Mouse (Mus musculus) E14TG2a.4 (cell line): ENCODE results near the gene Aspscr1.

Source experiments
- H3K27me3 ChIP-seq: 2 replicates; pipeline ENCODE4 v1.6.1; 2014; ENCODE audit warnings: low read length, control low read depth; ENCODE audit not compliant: insufficient read depth
- H3K36me3 ChIP-seq: 2 replicates; pipeline ENCODE4 v1.6.1; 2014; ENCODE audit warnings: low read length, control low read depth; ENCODE audit not compliant: insufficient read depth
- H3K4me1 ChIP-seq: replicated peaks from 2 replicates; pipeline ENCODE4 v1.6.1; 2014; ENCODE audit warnings: low read depth, low read length, control low read depth
- H3K4me3 ChIP-seq: replicated peaks from 2 replicates; pipeline ENCODE4 v1.5.1; 2014; ENCODE audit warnings: mild to moderate bottlenecking, low read length
- H3K9me3 ChIP-seq: 2 replicates; pipeline ENCODE4 v1.6.1; 2014; ENCODE audit warnings: low read length, control low read depth
- CTCF ChIP-seq: conservative IDR thresholded peaks from 2 replicates; pipeline ENCODE4 v1.5.1; 2014; ENCODE audit warnings: low read length
- NANOG ChIP-seq: IDR thresholded peaks from 2 replicates; pipeline ENCODE4 v1.6.1; 2014; ENCODE audit warnings: borderline replicate concordance, low read length, mixed read lengths
- POU5F1 ChIP-seq: IDR thresholded peaks from 2 replicates; pipeline ENCODE4 v1.6.1; 2014; ENCODE audit warnings: low read length, borderline replicate concordance

Aspscr1 gene

GRCm38 (mm10) chr11:120703696-120704454, 31.1 kb downstream of the Aspscr1 start:
- peaks cover 83% of the 10 kb centered on the region for H3K4me1 ChIP-seq
- H3K9me3 ChIP-seq: no peaks in the 10 kb centered on the region
- H3K27me3 ChIP-seq: no peaks in the 10 kb centered on the region
- H3K4me3 ChIP-seq: peak overlapping the region; percentile 55
- peaks cover 89% of the 10 kb centered on the region for H3K36me3 ChIP-seq
- TF ChIP-seq CTCF (no peak), NANOG (no peak), POU5F1 (no peak)

GRCm38 (mm10) chr11:120704486-120705325, 31.9 kb downstream of the Aspscr1 start:
- H3K9me3 ChIP-seq: no peaks in the 10 kb centered on the region
- no peaks in the 10 kb centered on the region for H3K27me3 ChIP-seq
- H3K4me3 ChIP-seq: peak overlapping the region; percentile 55
- H3K4me1 ChIP-seq: peaks cover 87% of the 10 kb centered on the region
- H3K36me3 ChIP-seq: peaks cover 89% of the 10 kb centered on the region
- TF ChIP-seq NANOG (no peak), POU5F1 (no peak), CTCF (no peak)

GRCm38 (mm10) chr11:120706120-120706519, 33.3 kb downstream of the Aspscr1 start:
- peak overlapping the region; percentile 39; the same call in 1 of the 2 replicates for H3K4me3 ChIP-seq
- H3K4me1 ChIP-seq: peaks cover 91% of the 10 kb centered on the region
- H3K27me3 ChIP-seq: no peaks in the 10 kb centered on the region
- TF ChIP-seq NANOG: no peak
- no peak for TF ChIP-seq POU5F1
- no peak for TF ChIP-seq CTCF
- no peaks in the 10 kb centered on the region for H3K9me3 ChIP-seq
- peaks cover 89% of the 10 kb centered on the region for H3K36me3 ChIP-seq

GRCm38 (mm10) chr11:120707225-120707624, 34.5 kb downstream of the Aspscr1 start:
- TF ChIP-seq CTCF (no peak), NANOG (no peak), POU5F1 (no peak)
- no peaks in the 10 kb centered on the region for H3K9me3 ChIP-seq
- H3K36me3 ChIP-seq: peaks cover 89% of the 10 kb centered on the region

GRCm38 (mm10) chr11:120707969-120708368, 35.2 kb downstream of the Aspscr1 start:
- no peaks in the 10 kb centered on the region for H3K9me3 ChIP-seq
- H3K4me1 ChIP-seq: peaks cover 95% of the 10 kb centered on the region
- H3K27me3 ChIP-seq: no peaks in the 10 kb centered on the region
- TF ChIP-seq NANOG (no peak), CTCF (no peak), POU5F1 (no peak)
- H3K4me3 ChIP-seq: peak overlapping the region; percentile 41; the same call in 1 of the 2 replicates
- peaks cover 85% of the 10 kb centered on the region for H3K36me3 ChIP-seq

More at GRCm38 (mm10) chr11:120707225-120707624, 34.5 kb downstream of the Aspscr1 start:
- H3K27me3 ChIP-seq: no peaks in the 10 kb centered on the region
- H3K4me3 ChIP-seq: no peak overlapping the region
- H3K4me1 ChIP-seq: peaks cover 94% of the 10 kb centered on the region

GRCm38 (mm10) chr11:120709551-120709950, 36.8 kb downstream of the Aspscr1 start:
- TF ChIP-seq CTCF: no peak
- Histone ChIP-seq H3K27me3 (peaks cover 3% of the 10 kb centered on the region; the same call in 1 of the 2 replicates), H3K36me3 (peaks cover 73% of the 10 kb centered on the region), H3K4me3 (no peak overlapping the region), H3K9me3 (no peaks in the 10 kb centered on the region), H3K4me1 (peaks cover 89% of the 10 kb centered on the region)

GRCm38 (mm10) chr11:120710672-120711071, 37.9 kb downstream of the Aspscr1 start:
- Histone ChIP-seq H3K9me3 (no peaks in the 10 kb centered on the region), H3K36me3 (peaks cover 74% of the 10 kb centered on the region), H3K4me1 (peaks cover 83% of the 10 kb centered on the region), H3K4me3 (no peak overlapping the region), H3K27me3 (peaks cover 14% of the 10 kb centered on the region)
- TF ChIP-seq CTCF: no peak
- no peak for TF ChIP-seq POU5F1
- no peak for TF ChIP-seq NANOG

GRCm38 (mm10) chr11:120711980-120712604, 39.3 kb downstream of the Aspscr1 start:
- H3K4me3 ChIP-seq: peak overlapping the region; percentile 92; the same call in 1 of the 2 replicates
- no peak for TF ChIP-seq CTCF
- no peak for TF ChIP-seq NANOG
- no peak for TF ChIP-seq POU5F1
- H3K36me3 ChIP-seq: peaks cover 77% of the 10 kb centered on the region
- H3K27me3 ChIP-seq: peaks cover 16% of the 10 kb centered on the region
- no peaks in the 10 kb centered on the region for H3K9me3 ChIP-seq
- peaks cover 70% of the 10 kb centered on the region for H3K4me1 ChIP-seq
